Mouse (Mus musculus) forebrain, embryonic 10.5 days (tissue): ENCODE measurements at regions not wholly inside any gene's neighbourhood (a gene's known extent, or its start where the extent isn't known, plus 50 kb on each side); places are given as distances from the start of the nearest gene placed in this dataset.

ENCODE experiments used
- DNase-seq: peaks from one replicate; pipeline ENCODE4 v3.0.0-alpha.2; 2017; ENCODE audit warnings: low spot score; ENCODE audit errors: extremely low spot score
- H3K27ac ChIP-seq: fragments of 300-500 bp; sonication (generic); 2 replicates; pipeline ENCODE4 v1.5.1; 2016; ENCODE audit warnings: mild to moderate bottlenecking
- H3K27me3 ChIP-seq: fragments of 300-500 bp; sonication (generic); 2 replicates; pipeline ENCODE4 v1.6.1; 2016; ENCODE audit warnings: mild to moderate bottlenecking; ENCODE audit not compliant: poor library complexity, severe bottlenecking
- H3K36me3 ChIP-seq: fragments of 300-500 bp; sonication (generic); replicated peaks from 2 replicates; pipeline ENCODE4 v1.6.1; 2016; ENCODE audit warnings: mild to moderate bottlenecking, moderate library complexity
- H3K4me1 ChIP-seq: fragments of 300-500 bp; sonication (generic); 2 replicates; pipeline ENCODE4 v1.6.1; 2016
- H3K4me3 ChIP-seq: fragments of 300-500 bp; sonication (generic); 2 replicates; pipeline ENCODE4 v1.5.1; 2016; ENCODE audit warnings: mild to moderate bottlenecking, moderate library complexity
- H3K9me3 ChIP-seq: fragments of 300-500 bp; sonication (generic); 2 replicates; pipeline ENCODE4 v1.6.1; 2016; ENCODE audit warnings: mild to moderate bottlenecking, moderate library complexity
- WGBS: fragments of 180-500 bp; shearing (Covaris S2); methylation state at CpG from one replicate; pipeline ENCODE4 v1.1.7; 2016; 5-methylcytosine and 5-hydroxymethylcytosine counted together

- DNase-seq = no peak
- Histone ChIP-seq H3K4me1 (no peaks in the 10 kb centered on the region), H3K36me3 (no peaks in the 10 kb centered on the region), H3K27ac (no peak overlapping the region), H3K4me3 (no peak overlapping the region), H3K9me3 (no peaks in the 10 kb centered on the region), H3K27me3 (no peaks in the 10 kb centered on the region)
- 84% methylated on average over 4 of the region's 4 CpGs for WGBS
These were observed 183.0 kb upstream of the Ell2 start for GRCm38 (mm10) chr13:75523293-75524278.

GRCm38 (mm10) chr13:75524481-75524880 is 182.1 kb upstream of the Ell2 start:
- WGBS = 94% methylated on average over 4 of the region's 4 CpGs
- H3K27ac ChIP-seq = no peak overlapping the region

GRCm38 (mm10) chr13:75531566-75531965 is 175.0 kb upstream of the Ell2 start:
- 88% methylated on average over 1 of the region's 1 CpGs for WGBS
- Histone ChIP-seq H3K4me1 (no peaks in the 10 kb centered on the region), H3K27me3 (no peaks in the 10 kb centered on the region), H3K36me3 (no peaks in the 10 kb centered on the region), H3K4me3 (no peak overlapping the region), H3K27ac (no peak overlapping the region), H3K9me3 (no peaks in the 10 kb centered on the region)
- no peak for DNase-seq

More at GRCm38 (mm10) chr13:75524481-75524880, 182.1 kb upstream of the Ell2 start:
- Histone ChIP-seq H3K36me3 (no peaks in the 10 kb centered on the region), H3K4me1 (no peaks in the 10 kb centered on the region), H3K27me3 (no peaks in the 10 kb centered on the region), H3K9me3 (no peaks in the 10 kb centered on the region), H3K4me3 (no peak overlapping the region)
- no peak for DNase-seq

- DNase-seq = no peak
- 51% methylated on average over 2 of the region's 2 CpGs for WGBS
- Histone ChIP-seq H3K27ac (no peak overlapping the region), H3K4me3 (no peak overlapping the region), H3K27me3 (no peaks in the 10 kb centered on the region), H3K4me1 (peaks cover 13% of the 10 kb centered on the region), H3K9me3 (no peaks in the 10 kb centered on the region), H3K36me3 (no peaks in the 10 kb centered on the region)
These were observed 165.1 kb upstream of the Ell2 start for GRCm38 (mm10) chr13:75541446-75541845.

- no peaks in the 10 kb centered on the region for H3K36me3 ChIP-seq
- DNase-seq = no peak
- H3K9me3 ChIP-seq = no peaks in the 10 kb centered on the region
- 76% methylated on average over 2 of the region's 2 CpGs for WGBS
- H3K27ac ChIP-seq = no peak overlapping the region
- no peaks in the 10 kb centered on the region for H3K27me3 ChIP-seq
- no peak overlapping the region for H3K4me3 ChIP-seq
- H3K4me1 ChIP-seq = peaks cover 14% of the 10 kb centered on the region
These were observed 164.2 kb upstream of the Ell2 start for GRCm38 (mm10) chr13:75542253-75542945.

- H3K4me1 ChIP-seq = peaks cover 18% of the 10 kb centered on the region
- no peak overlapping the region for H3K27ac ChIP-seq
- DNase-seq = no peak
- no peaks in the 10 kb centered on the region for H3K36me3 ChIP-seq
- no peaks in the 10 kb centered on the region for H3K9me3 ChIP-seq
- no peak overlapping the region for H3K4me3 ChIP-seq
- no peaks in the 10 kb centered on the region for H3K27me3 ChIP-seq
These were observed 163.6 kb upstream of the Ell2 start for GRCm38 (mm10) chr13:75542946-75543327.

- H3K9me3 ChIP-seq = no peaks in the 10 kb centered on the region
- no peak for DNase-seq
- peaks cover 18% of the 10 kb centered on the region for H3K4me1 ChIP-seq
- no peaks in the 10 kb centered on the region for H3K27me3 ChIP-seq
- 84% methylated on average over 3 of the region's 3 CpGs for WGBS
- H3K36me3 ChIP-seq = no peaks in the 10 kb centered on the region
- no peak overlapping the region for H3K4me3 ChIP-seq
- H3K27ac ChIP-seq = no peak overlapping the region
These were observed 163.0 kb upstream of the Ell2 start for GRCm38 (mm10) chr13:75543595-75543994.

- Histone ChIP-seq H3K36me3 (no peaks in the 10 kb centered on the region), H3K4me1 (peaks cover 18% of the 10 kb centered on the region), H3K4me3 (no peak overlapping the region), H3K27me3 (no peaks in the 10 kb centered on the region), H3K9me3 (no peaks in the 10 kb centered on the region), H3K27ac (no peak overlapping the region)
- no peak for DNase-seq
These were observed 161.8 kb upstream of the Ell2 start for GRCm38 (mm10) chr13:75544728-75545127.

- Histone ChIP-seq H3K27ac (no peak overlapping the region), H3K9me3 (no peaks in the 10 kb centered on the region), H3K36me3 (no peaks in the 10 kb centered on the region), H3K4me3 (no peak overlapping the region), H3K27me3 (no peaks in the 10 kb centered on the region), H3K4me1 (peaks cover 4% of the 10 kb centered on the region; the same call in 1 of the 2 replicates)
- no peak for DNase-seq
- WGBS = 37% methylated on average over 3 of the region's 3 CpGs
These were observed 158.8 kb upstream of the Ell2 start for GRCm38 (mm10) chr13:75547791-75548190.

GRCm38 (mm10) chr13:75578971-75579370 is 127.6 kb upstream of the Ell2 start:
- 73% methylated on average over 1 of the region's 1 CpGs for whole genome bisulfite sequencing
- no peaks in the 10 kb centered on the region for H3K4me1 ChIP-seq
- H3K9me3 ChIP-seq = no peaks in the 10 kb centered on the region
- DNase-seq = no peak
- H3K4me3 ChIP-seq = no peak overlapping the region
- H3K36me3 ChIP-seq = no peaks in the 10 kb centered on the region
- H3K27me3 ChIP-seq = no peaks in the 10 kb centered on the region
- H3K27ac ChIP-seq = no peak overlapping the region

- WGBS = 88% methylated on average over 2 of the region's 2 CpGs
- Histone ChIP-seq H3K36me3 (no peaks in the 10 kb centered on the region), H3K4me3 (no peak overlapping the region), H3K4me1 (no peaks in the 10 kb centered on the region), H3K27me3 (no peaks in the 10 kb centered on the region), H3K9me3 (no peaks in the 10 kb centered on the region), H3K27ac (no peak overlapping the region)
- no peak for DNase-seq
These were observed 115.7 kb upstream of the Ell2 start for GRCm38 (mm10) chr13:75590836-75591235.

GRCm38 (mm10) chr13:75596856-75597255 is 109.7 kb upstream of the Ell2 start:
- no peaks in the 10 kb centered on the region for H3K4me1 ChIP-seq
- no peaks in the 10 kb centered on the region for H3K36me3 ChIP-seq
- no peak overlapping the region for H3K4me3 ChIP-seq
- 92% methylated on average over 2 of the region's 2 CpGs for WGBS
- H3K27me3 ChIP-seq = no peaks in the 10 kb centered on the region
- H3K9me3 ChIP-seq = no peaks in the 10 kb centered on the region
- DNase-seq = no peak
- no peak overlapping the region for H3K27ac ChIP-seq

- Histone ChIP-seq H3K4me3 (no peak overlapping the region), H3K9me3 (no peaks in the 10 kb centered on the region), H3K27ac (no peak overlapping the region), H3K4me1 (no peaks in the 10 kb centered on the region), H3K27me3 (no peaks in the 10 kb centered on the region), H3K36me3 (no peaks in the 10 kb centered on the region)
- DNase-seq = no peak
These were observed 108.4 kb upstream of the Ell2 start for GRCm38 (mm10) chr13:75598186-75598585.
